Mouse (Mus musculus) liver, embryonic 11.5 days (tissue): Measurements from ENCODE around the gene Alx3. TPM values are rescaled to one million over a fixed set of nuclear protein-coding genes. Genes with fewer than 3 reads are reported as not detected.

ENCODE experiments used
- ATAC-seq: fragments of 200-750 bp; cut with Nextera tagmentation; replicated peaks from 2 replicates; pipeline ENCODE4 v1.8.0; 2017; ENCODE audit warnings: moderate number of reproducible peaks, mild to moderate bottlenecking, moderate TSS enrichment, moderate library complexity; ENCODE audit not compliant: low FRiP score
- DNase-seq: peaks from one replicate; pipeline ENCODE4 v3.0.0-alpha.2; 2017; ENCODE audit warnings: low spot score
- H3K27ac ChIP-seq: fragments of 300-500 bp; sonication (generic); 2 replicates; pipeline ENCODE4 v1.5.1; 2014; ENCODE audit warnings: mild to moderate bottlenecking, low read depth, low read length, control low read depth
- H3K27me3 ChIP-seq: fragments of 300-500 bp; sonication (generic); replicated peaks from 2 replicates; pipeline ENCODE4 v1.6.1; 2014; ENCODE audit warnings: low read length, mixed read lengths; ENCODE audit not compliant: control insufficient read depth, insufficient read depth
- H3K36me3 ChIP-seq: fragments of 300-500 bp; sonication (generic); 2 replicates; pipeline ENCODE4 v1.6.1; 2014; ENCODE audit warnings: mild to moderate bottlenecking, low read length, moderate library complexity, mixed read lengths; ENCODE audit not compliant: control insufficient read depth, insufficient read depth
- H3K4me1 ChIP-seq: fragments of 300-500 bp; sonication (generic); replicated peaks from 2 replicates; pipeline ENCODE4 v1.6.1; 2014; ENCODE audit warnings: low read length, mixed read lengths; ENCODE audit not compliant: control insufficient read depth, insufficient read depth
- H3K4me2 ChIP-seq: fragments of 300-500 bp; sonication (generic); 2 replicates; pipeline ENCODE4 v1.6.1; 2014; ENCODE audit warnings: mild to moderate bottlenecking, control low read depth, moderate library complexity
- H3K4me3 ChIP-seq: fragments of 300-500 bp; sonication (generic); 2 replicates; pipeline ENCODE4 v1.5.1; 2014; ENCODE audit warnings: low read depth, low read length, control low read depth
- H3K9ac ChIP-seq: fragments of 300-500 bp; sonication (generic); 2 replicates; pipeline ENCODE4 v1.6.1; 2014; ENCODE audit warnings: low read depth, low read length, control low read depth
- H3K9me3 ChIP-seq: fragments of 300-500 bp; sonication (generic); 2 replicates; pipeline ENCODE4 v1.6.1; 2016; ENCODE audit warnings: low read length, inconsistent platforms, mixed read lengths; ENCODE audit not compliant: control insufficient read depth
- WGBS: fragments of 180-500 bp; shearing (Covaris S2); extraction: QIAGEN DNeasy Blood & Tissue Kit; methylation state at CpG from one replicate; pipeline ENCODE4 v1.1.7; 2014; 5-methylcytosine and 5-hydroxymethylcytosine counted together
- polyA plus RNA-seq: library from polyadenylated mRNA; unstranded; fragments of >200 nt; fragmentation: Nextera tagmentation; extraction: Ambion mirVana; gene quantifications from 2 replicates; pipeline ENCODE4 v1.2.1, GENCODE M21; 2014

Alx3 gene
- polyA plus RNA-seq, 1 experiment from 2014 or later, result 5.6 TPM

DNA sequence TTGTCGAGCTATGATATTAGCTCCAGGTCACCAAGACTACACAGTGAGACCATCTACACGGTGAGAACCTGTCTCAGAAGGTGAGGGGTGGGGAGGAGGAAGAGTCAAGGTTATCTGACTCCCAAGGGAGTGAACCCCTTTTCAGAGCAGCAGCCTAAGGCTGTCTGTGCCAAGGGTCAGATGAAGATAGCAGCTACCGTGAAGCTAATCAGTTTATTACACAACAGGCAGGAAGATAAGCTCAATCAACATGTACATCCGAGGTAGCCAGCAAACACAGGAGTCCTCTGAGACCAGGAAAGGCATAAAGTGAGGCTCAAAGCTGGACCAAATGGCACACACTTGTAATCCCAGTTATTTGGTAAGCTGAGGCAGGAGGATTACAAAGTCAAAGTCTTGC lies 14.0 kb downstream of the Alx3 start:
- WGBS, result 22% methylated on average over 4 of the region's 4 CpGs
- Histone ChIP-seq H3K9me3 (no peaks in the 10 kb centered on the region), H3K9ac (no peak overlapping the region), H3K27me3 (peaks cover 4% of the 10 kb centered on the region), H3K4me1 (peaks cover 19% of the 10 kb centered on the region), H3K36me3 (peaks cover 9% of the 10 kb centered on the region; the same call in 1 of the 2 replicates), H3K4me3 (no peak overlapping the region), H3K27ac (no peak overlapping the region), H3K4me2 (no peak overlapping the region)
- 0 out of 2 replicates have a peak, but pooled peaks have one; percentile 13 for ATAC-seq
- DNase-seq, result no peak

DNA sequence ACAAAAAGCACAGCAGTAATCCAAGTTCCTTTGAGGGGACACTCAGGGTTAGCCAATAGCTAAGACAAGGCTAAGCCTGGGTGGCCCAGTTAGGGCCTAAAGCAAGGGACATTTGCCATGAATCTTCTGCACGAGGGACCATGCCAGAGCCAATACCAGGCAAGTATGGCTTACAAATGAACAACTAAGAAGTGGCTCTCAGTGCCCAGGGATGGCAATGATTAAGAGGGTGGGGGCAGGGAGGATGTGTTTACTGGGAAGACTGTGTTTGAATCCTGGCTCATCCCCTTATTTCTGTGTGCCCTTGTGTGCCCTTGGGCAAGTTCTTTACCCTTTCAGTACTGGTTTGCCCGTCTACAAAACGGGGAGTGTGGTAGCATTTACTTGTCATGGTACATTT lies 14.5 kb downstream of the Alx3 start:
- Histone ChIP-seq H3K9me3 (no peaks in the 10 kb centered on the region), H3K27me3 (no peaks in the 10 kb centered on the region; the same call in 1 of the 2 replicates), H3K4me3 (no peak overlapping the region), H3K27ac (no peak overlapping the region), H3K9ac (no peak overlapping the region), H3K4me2 (no peak overlapping the region), H3K36me3 (peaks cover 13% of the 10 kb centered on the region; the same call in 1 of the 2 replicates), H3K4me1 (peaks cover 19% of the 10 kb centered on the region)
- WGBS, result 71% methylated on average over 3 of the region's 3 CpGs
- DNase-seq (no peak), ATAC-seq (no peak)

DNA sequence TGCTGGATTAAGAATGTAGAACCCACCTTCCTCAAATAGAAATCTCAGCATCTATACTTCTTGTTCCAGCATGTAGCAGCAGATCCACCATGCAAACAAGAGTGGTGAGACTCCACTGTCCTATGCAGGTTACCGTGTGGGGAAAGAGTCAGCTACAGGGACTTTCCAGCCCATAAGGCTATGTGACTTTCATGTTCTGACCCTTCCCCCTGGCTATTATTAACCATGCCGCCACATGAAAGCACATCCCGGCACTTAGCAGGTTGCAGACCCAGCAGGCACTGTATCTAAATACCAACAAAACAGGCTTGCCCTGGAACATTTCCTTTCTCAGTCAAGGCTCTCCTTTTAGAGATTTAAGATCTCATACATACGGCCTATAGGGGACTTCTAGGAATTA lies 16.6 kb downstream of the Alx3 start:
- DNase-seq, result no peak
- no peak for ATAC-seq
- H3K27ac ChIP-seq, result no peak overlapping the region
- no peak overlapping the region for H3K9ac ChIP-seq
- H3K4me1 ChIP-seq, result peaks cover 14% of the 10 kb centered on the region
- no peak overlapping the region for H3K4me2 ChIP-seq
- peaks cover 30% of the 10 kb centered on the region; the same call in 1 of the 2 replicates for H3K36me3 ChIP-seq
- 83% methylated on average over 4 of the region's 4 CpGs for WGBS
- H3K4me3 ChIP-seq, result no peak overlapping the region
- no peaks in the 10 kb centered on the region for H3K27me3 ChIP-seq
- no peaks in the 10 kb centered on the region for H3K9me3 ChIP-seq

DNA sequence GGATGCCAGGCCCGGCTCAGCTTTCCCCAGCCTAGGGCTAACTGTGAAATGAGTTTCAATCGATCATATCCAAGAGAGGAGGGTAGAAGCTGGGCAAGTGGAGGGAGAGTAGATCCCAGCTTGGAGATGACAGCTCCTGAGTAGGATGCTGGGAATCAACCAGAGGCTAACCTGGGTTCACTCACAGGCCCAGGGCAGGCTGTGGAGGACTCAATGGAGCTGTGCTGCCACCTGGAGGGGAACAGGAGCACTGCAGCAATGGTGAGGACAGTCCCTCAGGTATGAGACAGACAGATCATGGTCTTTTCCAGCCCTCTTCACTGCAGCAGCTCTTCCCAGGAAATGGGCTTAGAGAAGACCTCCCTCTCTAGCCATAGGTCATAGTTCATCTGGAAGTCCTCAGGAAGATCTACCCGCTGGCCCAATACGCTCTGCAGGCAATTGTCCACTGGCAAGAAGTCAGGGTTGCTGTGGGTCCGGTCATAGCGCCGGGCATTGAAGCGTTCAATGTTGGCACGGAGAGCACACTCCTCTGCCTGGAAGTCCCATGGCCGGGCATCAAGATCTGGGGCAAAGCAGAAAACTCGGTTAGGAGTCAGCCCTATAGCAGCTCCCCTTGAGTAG lies 18.2 kb downstream of the Alx3 start:
- ATAC-seq, result 0 out of 2 replicates have a peak, but pooled peaks have one; percentile 35
- Histone ChIP-seq H3K27me3 (no peaks in the 10 kb centered on the region), H3K27ac (no peak overlapping the region), H3K4me2 (no peak overlapping the region), H3K9ac (no peak overlapping the region), H3K9me3 (no peaks in the 10 kb centered on the region), H3K36me3 (peaks cover 39% of the 10 kb centered on the region; the same call in 1 of the 2 replicates), H3K4me3 (no peak overlapping the region), H3K4me1 (peaks cover 14% of the 10 kb centered on the region)
- WGBS, result 87% methylated on average over 11 of the region's 11 CpGs
- no peak for DNase-seq

DNA sequence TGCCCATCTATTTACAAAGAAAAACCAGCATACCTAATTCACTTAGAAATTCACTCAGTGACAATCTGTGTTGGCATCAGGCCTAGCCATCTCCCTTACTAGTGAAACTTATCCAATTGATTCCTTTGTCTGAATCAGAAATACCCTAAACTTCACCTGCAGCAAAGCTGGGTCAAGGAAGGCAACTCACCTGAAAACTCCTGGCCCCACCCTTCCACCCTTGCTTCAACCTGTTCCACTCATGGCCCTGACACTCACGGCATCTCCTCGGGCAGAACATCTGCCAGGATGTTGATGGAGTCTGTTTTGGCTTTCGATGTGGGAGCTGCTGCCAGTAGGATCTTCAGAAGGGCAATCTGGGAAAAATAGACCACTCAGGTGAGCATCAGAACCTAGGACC lies 23.0 kb downstream of the Alx3 start:
- WGBS, result 96% methylated on average over 3 of the region's 3 CpGs
- H3K9ac ChIP-seq, result no peak overlapping the region

DNA sequence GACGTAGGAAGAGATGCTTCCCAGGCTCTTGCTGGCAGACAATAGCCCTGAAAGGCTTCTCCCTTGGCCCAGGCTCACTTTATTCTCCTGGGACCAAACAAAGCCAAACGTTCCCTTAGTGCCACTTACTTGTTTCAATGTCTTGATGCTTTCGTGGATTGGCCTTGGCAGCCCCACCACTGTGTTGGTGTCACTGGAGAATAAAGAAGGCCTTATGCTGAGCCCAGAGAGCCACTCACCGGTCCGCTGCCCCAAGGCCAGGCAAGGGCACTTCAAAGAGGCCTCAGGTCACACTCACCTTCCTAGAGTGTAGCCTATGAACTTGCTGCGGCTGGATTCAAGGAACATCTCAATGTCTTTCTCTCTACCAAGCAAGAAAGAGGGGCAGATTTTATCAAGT lies 25.1 kb downstream of the Alx3 start:
- H3K9me3 ChIP-seq, result no peaks in the 10 kb centered on the region
- no peaks in the 10 kb centered on the region for H3K4me1 ChIP-seq
- no peak for ATAC-seq
- H3K4me3 ChIP-seq, result no peak overlapping the region
- H3K4me2 ChIP-seq, result no peak overlapping the region
- H3K9ac ChIP-seq, result no peak overlapping the region
- DNase-seq, result no peak
- H3K27ac ChIP-seq, result no peak overlapping the region
- peaks cover 45% of the 10 kb centered on the region for H3K36me3 ChIP-seq
- WGBS, result 92% methylated on average over 6 of the region's 6 CpGs
- no peaks in the 10 kb centered on the region for H3K27me3 ChIP-seq

More for the DNA sequence above, 23.0 kb downstream of the Alx3 start:
- no peaks in the 10 kb centered on the region for H3K9me3 ChIP-seq
- no peak for DNase-seq
- peaks cover 48% of the 10 kb centered on the region for H3K36me3 ChIP-seq
- no peak overlapping the region for H3K27ac ChIP-seq
- H3K4me2 ChIP-seq, result no peak overlapping the region
- no peak overlapping the region for H3K4me3 ChIP-seq
- no peak for ATAC-seq
- H3K4me1 ChIP-seq, result no peaks in the 10 kb centered on the region
- no peaks in the 10 kb centered on the region for H3K27me3 ChIP-seq

DNA sequence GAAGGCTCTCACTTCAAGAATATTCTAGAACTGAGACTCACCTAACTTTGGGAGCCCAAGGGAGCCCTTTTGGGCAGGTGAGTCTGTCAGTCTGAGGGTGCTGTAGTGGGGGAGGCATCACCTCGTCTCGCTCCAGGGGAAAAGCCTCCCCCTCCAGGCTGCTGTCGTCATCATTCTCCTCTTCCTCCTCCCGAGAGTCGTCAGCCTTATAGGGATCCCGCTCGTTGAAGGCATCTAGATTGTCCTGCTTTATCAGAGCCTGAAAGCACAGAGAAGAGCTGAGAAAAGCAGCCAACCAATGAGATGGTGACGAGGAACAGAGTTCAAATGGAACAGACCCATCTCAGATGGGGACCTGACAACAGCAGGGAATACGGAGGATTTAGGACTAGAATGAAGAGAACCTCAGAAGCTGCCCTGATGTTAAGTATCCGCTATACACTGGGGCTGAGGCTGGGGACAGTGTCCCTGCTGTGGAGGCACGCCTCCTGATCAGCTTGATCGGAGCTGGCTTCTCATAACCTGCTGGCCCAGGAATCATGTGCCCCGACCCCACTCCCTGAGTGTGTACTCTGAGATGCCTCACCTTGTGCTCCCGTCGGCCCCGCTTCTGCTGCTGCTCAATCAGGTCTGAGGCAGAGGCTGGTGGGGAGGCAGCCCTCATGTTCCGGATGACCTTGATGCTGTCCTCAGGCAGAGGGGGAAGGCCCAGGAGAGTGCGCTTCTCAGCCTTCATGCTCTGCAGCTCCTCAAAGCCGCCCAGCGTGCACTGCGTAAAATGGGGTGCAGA lies 26.6 kb downstream of the Alx3 start:
- Histone ChIP-seq H3K27ac (no peak overlapping the region), H3K4me2 (no peak overlapping the region), H3K9ac (no peak overlapping the region), H3K9me3 (no peaks in the 10 kb centered on the region), H3K4me3 (no peak overlapping the region), H3K36me3 (peaks cover 38% of the 10 kb centered on the region), H3K27me3 (no peaks in the 10 kb centered on the region), H3K4me1 (no peaks in the 10 kb centered on the region)
- ATAC-seq (no peak), DNase-seq (no peak)
- WGBS, result 89% methylated on average over 21 of the region's 21 CpGs

DNA sequence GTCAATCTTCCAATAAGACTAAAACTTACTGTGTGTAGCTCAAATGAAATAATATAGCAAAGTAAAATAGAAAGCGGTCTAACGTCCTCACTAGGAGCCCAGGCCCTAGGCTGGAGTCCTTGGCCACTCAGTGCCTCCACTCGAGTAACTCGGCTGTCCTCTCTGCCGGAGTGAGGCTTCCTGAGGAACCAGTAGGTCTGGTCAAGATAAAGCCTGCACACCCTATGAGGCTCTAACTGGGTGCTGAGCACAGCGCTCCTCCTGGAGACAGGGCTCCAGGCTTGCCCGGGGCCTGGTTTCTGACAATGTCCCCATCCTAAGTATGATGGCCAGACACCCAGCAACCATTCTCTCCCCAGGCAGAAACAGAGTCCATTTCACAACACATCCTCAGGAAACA lies 27.7 kb downstream of the Alx3 start:
- H3K36me3 ChIP-seq, result peaks cover 40% of the 10 kb centered on the region
- WGBS, result 81% methylated on average over 7 of the region's 7 CpGs
- H3K4me2 ChIP-seq, result no peak overlapping the region
- H3K9me3 ChIP-seq, result no peaks in the 10 kb centered on the region
- no peak overlapping the region for H3K9ac ChIP-seq
- DNase-seq (no peak), ATAC-seq (no peak)
- H3K27me3 ChIP-seq, result no peaks in the 10 kb centered on the region
- no peaks in the 10 kb centered on the region for H3K4me1 ChIP-seq
- no peak overlapping the region for H3K27ac ChIP-seq
- H3K4me3 ChIP-seq, result no peak overlapping the region

DNA sequence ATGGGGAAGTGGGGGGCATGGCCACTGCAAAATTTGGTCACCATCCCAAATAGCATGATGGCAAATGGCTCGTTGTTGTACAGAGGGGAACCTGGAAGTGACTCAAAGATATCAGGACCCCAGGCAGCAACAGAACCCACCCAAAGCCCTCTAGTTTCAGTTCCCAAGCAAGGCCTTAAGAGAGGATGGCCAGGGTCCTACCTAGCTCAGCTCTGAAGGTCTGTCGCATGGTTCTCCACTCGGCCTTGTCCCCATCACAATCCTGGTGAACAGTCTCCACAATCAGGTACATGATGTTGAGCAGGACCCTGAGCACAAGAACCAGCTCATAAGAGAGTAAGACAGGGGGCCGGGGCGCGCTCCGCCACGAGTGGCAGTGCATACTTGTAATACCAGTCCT lies 29.6 kb downstream of the Alx3 start:
- ATAC-seq (no peak), DNase-seq (no peak)
- H3K4me2 ChIP-seq, result no peak overlapping the region
- no peak overlapping the region for H3K4me3 ChIP-seq
- no peaks in the 10 kb centered on the region for H3K4me1 ChIP-seq
- no peaks in the 10 kb centered on the region for H3K27me3 ChIP-seq
- no peak overlapping the region for H3K9ac ChIP-seq
- peaks cover 34% of the 10 kb centered on the region for H3K36me3 ChIP-seq
- WGBS, result 93% methylated on average over 8 of the region's 8 CpGs
- H3K27ac ChIP-seq, result no peak overlapping the region
- H3K9me3 ChIP-seq, result no peaks in the 10 kb centered on the region
